Mouse (Mus musculus) hindbrain, embryonic 12.5 days (tissue): ENCODE results near the gene Lysmd2. TPM values are rescaled to one million over a fixed set of nuclear protein-coding genes. Genes with fewer than 3 reads are reported as not detected.
A peak's percentile ranks its signal among the peaks of the same experiment; 100 is the strongest.
"Not testable (repeated sequence)": the region's sequence is repeated elsewhere in the genome, so short reads cannot be mapped to it uniquely, and the experiment has no call there.

Source experiments
- ATAC-seq: fragments of 200-750 bp; cut with Nextera tagmentation; 2 replicates; pipeline ENCODE4 v1.8.0; 2017; ENCODE audit warnings: moderate TSS enrichment; ENCODE audit not compliant: low FRiP score
- H3K27ac ChIP-seq: fragments of 300-500 bp; sonication (generic); 2 replicates; pipeline ENCODE4 v1.5.1; 2016; ENCODE audit warnings: mild to moderate bottlenecking
- H3K27me3 ChIP-seq: fragments of 300-500 bp; sonication (generic); 2 replicates; pipeline ENCODE4 v1.6.1; 2016; ENCODE audit warnings: mild to moderate bottlenecking
- H3K36me3 ChIP-seq: fragments of 300-500 bp; sonication (generic); 2 replicates; pipeline ENCODE4 v1.6.1; 2016; ENCODE audit warnings: mild to moderate bottlenecking
- H3K4me1 ChIP-seq: fragments of 300-500 bp; sonication (generic); 2 replicates; pipeline ENCODE4 v1.6.1; 2016
- H3K4me2 ChIP-seq: fragments of 300-500 bp; sonication (generic); replicated peaks from 2 replicates; pipeline ENCODE4 v1.6.1; 2016; ENCODE audit warnings: mild to moderate bottlenecking
- H3K4me3 ChIP-seq: fragments of 300-500 bp; sonication (generic); 2 replicates; pipeline ENCODE4 v1.5.1; 2016; ENCODE audit warnings: mild to moderate bottlenecking
- H3K9ac ChIP-seq: fragments of 300-500 bp; sonication (generic); 2 replicates; pipeline ENCODE4 v1.6.1; 2016; ENCODE audit warnings: mild to moderate bottlenecking, moderate library complexity
- H3K9me3 ChIP-seq: fragments of 300-500 bp; sonication (generic); replicated peaks from 2 replicates; pipeline ENCODE4 v1.6.1; 2016; ENCODE audit warnings: mild to moderate bottlenecking
- WGBS: fragments of 180-500 bp; shearing (Covaris S2); methylation state at CpG from one replicate; pipeline ENCODE4 v1.1.7; 2016; 5-methylcytosine and 5-hydroxymethylcytosine counted together
- polyA plus RNA-seq: library from polyadenylated mRNA; unstranded; fragments of >200 nt; fragmentation: Nextera tagmentation; extraction: Ambion mirVana; gene quantifications from 2 replicates; pipeline ENCODE4 v1.2.1, GENCODE M21; 2016

Lysmd2 gene
- polyA plus RNA-seq, 1 experiment from 2014 or later = 21.2 TPM

DNA sequence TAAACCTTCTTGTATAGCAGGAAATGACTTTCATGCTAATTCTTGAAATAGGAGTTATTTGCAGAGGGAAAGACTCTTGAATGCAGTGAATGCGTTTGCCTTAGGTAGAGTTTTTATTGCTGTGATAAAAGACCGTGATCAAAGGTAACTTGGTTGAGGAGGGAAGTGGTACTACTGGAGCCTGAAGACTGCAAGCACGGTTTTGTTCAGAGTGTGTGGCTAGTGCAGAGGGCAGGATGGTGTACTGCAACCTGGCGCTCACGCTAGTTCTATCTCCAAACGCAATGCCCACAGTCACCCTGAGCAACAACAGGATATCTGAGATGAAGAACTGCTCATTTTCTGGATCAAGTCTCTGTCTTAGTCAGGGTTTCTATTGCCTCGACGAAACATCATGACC, 8.1 kb downstream of the Lysmd2 start:
- Histone ChIP-seq H3K9me3 (no peaks in the 10 kb centered on the region), H3K4me3 (no peak overlapping the region), H3K27ac (no peak overlapping the region), H3K9ac (no peak overlapping the region), H3K4me1 (no peaks in the 10 kb centered on the region), H3K4me2 (no peak overlapping the region), H3K36me3 (peaks cover 5% of the 10 kb centered on the region; the same call in 1 of the 2 replicates), H3K27me3 (no peaks in the 10 kb centered on the region)
- 94% methylated on average over 8 of the region's 8 CpGs for WGBS
- no peak for ATAC-seq

GRCm38 (mm10) chr9:75634226-75634625, 8.7 kb downstream of the Lysmd2 start:
- Histone ChIP-seq H3K9me3 (no peaks in the 10 kb centered on the region), H3K9ac (no peak overlapping the region), H3K27me3 (no peaks in the 10 kb centered on the region), H3K4me1 (no peaks in the 10 kb centered on the region), H3K4me3 (no peak overlapping the region), H3K4me2 (no peak overlapping the region), H3K27ac (no peak overlapping the region), H3K36me3 (peaks cover 5% of the 10 kb centered on the region; the same call in 1 of the 2 replicates)
- WGBS = 87% methylated on average over 4 of the region's 4 CpGs
- no peak for ATAC-seq

GRCm38 (mm10) chr9:75645405-75645804, 19.9 kb downstream of the Lysmd2 start:
- Histone ChIP-seq H3K9ac (no peak overlapping the region), H3K27me3 (no peaks in the 10 kb centered on the region), H3K4me3 (no peak overlapping the region), H3K4me1 (no peaks in the 10 kb centered on the region), H3K27ac (no peak overlapping the region), H3K9me3 (no peaks in the 10 kb centered on the region), H3K4me2 (no peak overlapping the region), H3K36me3 (peaks cover 60% of the 10 kb centered on the region)
- ATAC-seq = no peak
- 62% methylated on average over 3 of the region's 3 CpGs for WGBS

- no peak overlapping the region for H3K27ac ChIP-seq
- H3K4me2 ChIP-seq = no peak overlapping the region
- H3K4me3 ChIP-seq = no peak overlapping the region
- 59% methylated on average over 12 of the region's 12 CpGs for WGBS
- no peaks in the 10 kb centered on the region for H3K27me3 ChIP-seq
- ATAC-seq = peak; percentile 52
- H3K9ac ChIP-seq = no peak overlapping the region
- H3K9me3 ChIP-seq = no peaks in the 10 kb centered on the region
- H3K36me3 ChIP-seq = peaks cover 55% of the 10 kb centered on the region
- peaks cover 8% of the 10 kb centered on the region for H3K4me1 ChIP-seq
Observed at GRCm38 (mm10) chr9:75653981-75654911, 28.7 kb downstream of the Lysmd2 start.

DNA sequence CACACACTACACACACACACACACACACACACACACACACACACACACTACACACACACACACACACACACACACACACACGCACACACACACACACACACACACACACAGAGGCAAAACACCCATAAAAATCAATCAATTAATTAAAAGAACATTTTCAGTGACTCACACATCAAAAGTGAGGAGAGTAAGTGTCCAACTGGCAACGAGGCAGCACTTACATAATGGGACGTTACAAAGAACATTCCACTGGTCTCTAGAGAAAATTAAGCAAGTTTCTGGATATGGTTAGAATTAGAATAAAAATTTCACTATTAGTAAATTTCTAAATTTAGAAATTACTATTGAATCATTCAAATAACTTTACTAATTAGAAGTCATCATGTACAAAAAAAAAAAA, 30.9 kb downstream of the Lysmd2 start:
- ATAC-seq = not testable (repeated sequence)
- H3K36me3 ChIP-seq = peaks cover 58% of the 10 kb centered on the region

GRCm38 (mm10) chr9:75660917-75661316, 35.4 kb downstream of the Lysmd2 start:
- Histone ChIP-seq H3K9me3 (no peaks in the 10 kb centered on the region), H3K27me3 (no peaks in the 10 kb centered on the region), H3K4me1 (no peaks in the 10 kb centered on the region), H3K36me3 (peaks cover 59% of the 10 kb centered on the region), H3K4me2 (no peak overlapping the region), H3K9ac (no peak overlapping the region), H3K4me3 (no peak overlapping the region), H3K27ac (no peak overlapping the region)
- ATAC-seq = no peak
- 94% methylated on average over 8 of the region's 8 CpGs for WGBS

More for the DNA sequence above, 30.9 kb downstream of the Lysmd2 start:
- not testable (repeated sequence) for H3K4me3 ChIP-seq, H3K27ac ChIP-seq, H3K4me1 ChIP-seq, H3K9me3 ChIP-seq, H3K27me3 ChIP-seq, H3K4me2 ChIP-seq, H3K9ac ChIP-seq
- 77% methylated on average over 3 of the region's 3 CpGs for WGBS

DNA sequence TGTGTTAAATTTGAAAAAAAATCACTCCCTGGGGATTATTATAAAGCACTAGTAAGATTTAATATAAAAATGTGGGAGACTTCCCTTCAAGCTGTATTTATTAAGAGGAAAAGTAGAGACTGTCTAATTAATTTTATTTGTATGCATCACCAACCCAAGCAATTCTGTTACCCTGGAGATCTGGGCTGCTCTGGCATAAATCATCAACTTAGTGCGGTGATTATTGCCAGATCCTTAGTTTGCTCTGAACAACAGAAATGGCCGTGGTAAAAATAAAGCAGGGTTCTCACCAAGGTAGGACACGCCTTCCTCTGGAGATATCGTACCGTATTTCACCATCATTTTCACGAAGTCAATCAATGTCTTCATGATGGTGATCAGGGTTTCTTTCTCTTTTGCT, 39.8 kb downstream of the Lysmd2 start:
- no peak overlapping the region for H3K27ac ChIP-seq
- H3K4me3 ChIP-seq = no peak overlapping the region
- no peaks in the 10 kb centered on the region for H3K4me1 ChIP-seq
- H3K36me3 ChIP-seq = peaks cover 54% of the 10 kb centered on the region
- 85% methylated on average over 6 of the region's 6 CpGs for WGBS
- H3K4me2 ChIP-seq = no peak overlapping the region
- ATAC-seq = no peak
- H3K27me3 ChIP-seq = no peaks in the 10 kb centered on the region
- no peaks in the 10 kb centered on the region for H3K9me3 ChIP-seq
- H3K9ac ChIP-seq = no peak overlapping the region

GRCm38 (mm10) chr9:75666612-75667011, 41.1 kb downstream of the Lysmd2 start:
- H3K9me3 ChIP-seq = no peaks in the 10 kb centered on the region
- no peaks in the 10 kb centered on the region for H3K4me1 ChIP-seq
- H3K4me3 ChIP-seq = no peak overlapping the region
- H3K4me2 ChIP-seq = no peak overlapping the region
- H3K27ac ChIP-seq = no peak overlapping the region
- peaks cover 41% of the 10 kb centered on the region for H3K36me3 ChIP-seq
- ATAC-seq = no peak
- H3K9ac ChIP-seq = no peak overlapping the region
- H3K27me3 ChIP-seq = no peaks in the 10 kb centered on the region
- 84% methylated on average over 5 of the region's 5 CpGs for WGBS

DNA sequence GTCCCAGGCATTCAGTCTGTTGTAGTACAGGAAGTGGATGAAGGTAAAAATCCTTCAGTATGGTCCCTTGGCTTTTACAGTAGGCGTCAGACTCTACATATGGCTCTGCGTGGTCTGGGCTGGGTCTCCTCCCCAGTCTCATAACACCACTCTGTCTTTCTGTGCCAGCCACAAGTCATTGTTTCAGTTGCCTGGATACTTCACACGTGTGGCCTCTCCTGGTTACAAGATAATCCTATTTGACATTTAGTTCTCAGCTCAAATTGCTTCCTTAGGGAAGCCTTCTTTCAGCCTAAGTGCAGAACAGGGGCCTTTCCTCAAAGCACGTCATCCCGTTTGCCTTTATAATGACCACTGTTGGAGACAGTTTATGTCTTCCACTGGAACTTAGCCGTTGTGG, 47.2 kb downstream of the Lysmd2 start:
- no peaks in the 10 kb centered on the region for H3K27me3 ChIP-seq
- H3K4me1 ChIP-seq = no peaks in the 10 kb centered on the region
- no peak overlapping the region for H3K9ac ChIP-seq
- 83% methylated on average over 6 of the region's 6 CpGs for WGBS
- H3K4me2 ChIP-seq = no peak overlapping the region
- no peak overlapping the region for H3K27ac ChIP-seq
- no peak overlapping the region for H3K4me3 ChIP-seq
- peaks cover 65% of the 10 kb centered on the region for H3K36me3 ChIP-seq
- no peak for ATAC-seq
- H3K9me3 ChIP-seq = no peaks in the 10 kb centered on the region

GRCm38 (mm10) chr9:75676226-75676625, 50.7 kb downstream of the Lysmd2 start:
- H3K27me3 ChIP-seq = no peaks in the 10 kb centered on the region
- H3K36me3 ChIP-seq = peaks cover 65% of the 10 kb centered on the region
- H3K4me3 ChIP-seq = no peak overlapping the region
- ATAC-seq = no peak
- H3K4me1 ChIP-seq = no peaks in the 10 kb centered on the region
- H3K4me2 ChIP-seq = no peak overlapping the region
- H3K27ac ChIP-seq = no peak overlapping the region
- no peaks in the 10 kb centered on the region for H3K9me3 ChIP-seq
- WGBS = 86% methylated on average over 7 of the region's 7 CpGs
- H3K9ac ChIP-seq = no peak overlapping the region

DNA sequence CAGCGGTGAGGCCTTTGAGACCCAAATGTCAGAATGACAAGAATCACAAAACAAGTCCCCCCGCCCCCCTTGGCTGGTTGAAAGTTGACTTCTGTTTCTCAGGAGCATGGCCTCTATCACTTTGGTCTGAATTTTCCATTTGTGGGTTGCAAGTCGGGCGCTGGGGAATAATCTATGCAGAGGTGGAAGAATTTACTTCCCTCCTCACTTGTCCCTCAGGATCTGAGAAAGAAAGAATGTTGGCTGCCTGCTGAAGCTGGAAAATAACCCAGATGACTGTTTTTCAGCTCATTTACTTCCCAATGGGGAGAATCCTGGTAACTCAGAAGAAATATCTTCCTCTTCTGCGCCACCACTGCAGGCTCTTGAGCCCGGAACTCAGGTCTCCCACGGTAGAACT, 52.8 kb downstream of the Lysmd2 start:
- H3K9ac ChIP-seq = no peak overlapping the region
- H3K36me3 ChIP-seq = peaks cover 50% of the 10 kb centered on the region
- no peaks in the 10 kb centered on the region for H3K9me3 ChIP-seq
- H3K27ac ChIP-seq = no peak overlapping the region
- peaks cover 5% of the 10 kb centered on the region for H3K4me1 ChIP-seq
- no peaks in the 10 kb centered on the region for H3K27me3 ChIP-seq
- WGBS = 76% methylated on average over 7 of the region's 7 CpGs
- no peak overlapping the region for H3K4me3 ChIP-seq
- H3K4me2 ChIP-seq = no peak overlapping the region
- ATAC-seq = no peak

- no peak for ATAC-seq
- Histone ChIP-seq H3K27me3 (no peaks in the 10 kb centered on the region), H3K4me1 (peaks cover 5% of the 10 kb centered on the region), H3K27ac (no peak overlapping the region), H3K4me3 (no peak overlapping the region), H3K9ac (no peak overlapping the region), H3K36me3 (peaks cover 38% of the 10 kb centered on the region), H3K4me2 (no peak overlapping the region), H3K9me3 (no peaks in the 10 kb centered on the region)
- WGBS = 84% methylated on average over 4 of the region's 4 CpGs
Observed at GRCm38 (mm10) chr9:75679629-75680028, 54.1 kb downstream of the Lysmd2 start.

- WGBS = 92% methylated on average over 5 of the region's 5 CpGs
- Histone ChIP-seq H3K9ac (no peak overlapping the region), H3K27me3 (no peaks in the 10 kb centered on the region), H3K4me3 (no peak overlapping the region), H3K9me3 (no peaks in the 10 kb centered on the region), H3K27ac (no peak overlapping the region), H3K4me2 (no peak overlapping the region), H3K36me3 (peaks cover 28% of the 10 kb centered on the region), H3K4me1 (peaks cover 5% of the 10 kb centered on the region)
- no peak for ATAC-seq
Observed at GRCm38 (mm10) chr9:75680606-75681005, 55.1 kb downstream of the Lysmd2 start.
